Mouse (Mus musculus) layer of hippocampus, postnatal 10 days (tissue): ENCODE data around the gene Ppil6. TPM values are rescaled to one million over a fixed set of nuclear protein-coding genes. Genes with fewer than 3 reads are reported as not detected.

Experiments
- DNase-seq, 2 experiments: peaks; one replicate each; pipeline ENCODE4 v3.0.0; 2021; ENCODE audit warnings: low spot score in 2 of 2
- total RNA-seq, 2 experiments: library from RNA; stranded (reverse); gene quantifications; 2 replicates each; pipeline ENCODE4 v1.2.3; 2021

Ppil6 gene
- total RNA-seq, 2 experiments from 2014 or later, result 6.9 to 7.8 TPM

DNA sequence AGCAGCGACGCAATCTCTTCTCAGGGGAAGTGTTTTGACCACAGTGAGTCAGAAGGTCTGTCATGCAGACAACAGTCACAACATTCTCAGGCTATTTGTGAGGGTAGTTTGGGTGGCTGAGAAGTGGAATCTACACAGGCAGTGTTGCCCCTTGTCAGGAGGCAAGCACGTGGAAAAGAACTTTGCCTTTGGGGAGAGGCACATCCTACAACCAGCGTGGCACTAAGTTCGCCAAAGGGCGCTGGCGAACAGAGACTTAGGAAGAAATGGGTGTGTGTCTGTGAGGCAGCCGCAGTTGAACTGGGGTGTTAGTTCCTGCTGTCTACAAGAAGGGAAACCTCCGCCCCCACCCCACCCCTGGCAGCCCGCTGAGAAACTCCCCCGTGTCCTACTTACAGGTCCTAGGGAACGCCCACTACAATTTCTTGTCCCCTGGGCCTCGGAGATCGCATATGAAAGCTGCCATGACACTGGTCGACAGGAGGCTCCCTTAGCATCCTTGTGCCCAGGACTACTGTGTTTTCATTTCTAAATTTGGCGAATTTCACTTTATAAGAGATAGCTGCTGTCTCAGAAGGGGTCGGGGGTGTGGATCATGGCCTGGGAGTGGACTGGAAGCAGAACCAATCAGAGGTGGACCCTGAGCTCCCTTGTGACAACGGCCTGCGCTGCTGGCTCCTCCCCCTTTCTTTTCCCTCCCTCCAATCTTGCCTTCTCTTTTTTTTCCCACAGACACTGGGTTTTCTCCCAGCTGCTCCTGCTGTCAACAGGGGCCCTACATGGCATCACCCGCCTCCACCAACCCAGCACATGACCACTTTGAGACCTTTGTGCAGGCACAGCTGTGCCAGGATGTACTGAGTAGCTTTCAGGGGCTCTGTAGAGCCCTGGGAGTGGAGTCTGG is 12.7 kb upstream of the Ppil6 start:
- peak; percentile 51 to 60 for DNase-seq

DNA sequence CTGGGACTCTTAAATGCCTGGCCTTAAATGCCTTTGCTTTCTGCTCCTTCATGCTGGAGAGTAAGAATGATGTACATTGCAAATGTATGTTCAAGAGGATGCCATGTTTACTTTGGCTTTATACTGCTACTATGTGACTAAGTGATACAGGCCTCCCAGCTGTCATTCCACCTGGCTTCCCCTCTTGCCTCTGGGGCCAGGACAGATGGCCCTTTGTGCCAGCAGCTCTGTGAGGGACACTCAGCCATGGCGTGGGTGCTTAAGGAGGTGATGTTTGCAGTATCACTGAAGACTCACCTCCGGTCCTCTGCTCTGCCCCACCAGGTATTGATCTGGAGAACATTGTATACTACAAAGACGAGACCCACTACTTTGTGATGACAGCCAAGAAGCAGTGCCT is 10.3 kb upstream of the Ppil6 start:
- no peak for DNase-seq

DNA sequence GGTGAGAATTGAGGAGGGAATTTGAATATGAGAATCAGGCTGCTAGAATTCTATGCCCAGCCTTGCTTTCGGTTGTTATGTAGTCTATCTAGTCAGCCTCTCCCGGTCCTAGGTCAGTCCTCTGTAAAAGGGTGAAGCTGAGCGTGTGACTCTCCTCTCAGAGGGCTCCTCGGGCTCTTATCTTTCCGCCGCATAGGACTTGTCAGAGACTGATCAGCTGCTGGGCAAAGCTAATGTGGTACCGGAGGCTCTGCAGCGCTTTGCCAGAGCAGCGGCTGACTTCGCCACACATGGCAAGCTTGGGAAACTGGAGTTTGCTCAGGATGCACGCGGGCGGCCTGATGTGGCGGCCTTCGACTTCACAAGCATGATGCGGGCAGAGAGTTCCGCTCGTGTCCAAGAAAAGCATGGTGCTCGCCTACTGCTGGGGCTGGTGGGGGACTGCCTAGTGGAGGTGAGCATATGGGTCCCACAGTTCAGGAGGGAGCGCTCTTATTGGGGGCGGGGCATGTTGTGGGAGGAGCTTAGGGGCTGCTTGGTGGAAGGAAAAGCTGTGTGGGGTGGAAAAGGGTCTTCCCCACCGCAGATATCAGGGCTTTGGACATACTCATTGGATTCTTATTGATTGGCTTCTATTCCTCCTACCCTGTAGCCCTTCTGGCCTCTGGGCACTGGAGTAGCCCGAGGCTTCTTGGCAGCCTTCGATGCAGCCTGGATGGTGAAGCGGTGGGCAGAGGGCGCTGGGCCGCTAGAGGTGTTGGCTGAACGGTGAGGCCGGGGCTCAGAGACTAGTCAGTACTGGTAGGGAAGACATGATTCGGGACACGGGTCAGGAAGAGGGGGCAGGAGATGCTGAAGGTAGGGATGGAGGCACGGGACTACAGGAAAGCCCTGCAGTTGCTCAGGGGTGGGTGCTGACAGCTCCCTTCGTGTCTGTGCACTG is 9.0 kb upstream of the Ppil6 start:
- peak in 1 of 2 experiments; percentile 13 for DNase-seq

DNA sequence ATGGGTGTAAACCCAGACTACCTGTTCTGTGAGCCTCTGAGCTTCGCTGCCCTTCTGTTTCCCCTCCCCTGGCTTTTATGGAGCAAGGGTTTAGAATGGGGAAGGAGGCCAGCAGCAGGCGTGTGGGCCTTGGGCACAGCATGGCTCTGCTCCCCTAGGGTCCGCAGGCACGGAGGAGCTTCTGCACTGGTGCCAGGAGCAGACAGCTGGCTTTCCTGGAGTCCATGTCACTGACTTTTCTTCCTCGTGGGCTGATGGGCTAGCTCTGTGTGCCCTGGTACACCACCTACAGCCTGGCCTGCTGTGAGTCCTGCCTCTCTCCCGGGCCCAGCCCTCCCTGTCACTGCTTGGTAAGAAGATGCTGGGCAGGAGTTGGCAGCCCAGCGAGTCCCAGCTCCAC is 7.8 kb upstream of the Ppil6 start:
- DNase-seq, result no peak

DNA sequence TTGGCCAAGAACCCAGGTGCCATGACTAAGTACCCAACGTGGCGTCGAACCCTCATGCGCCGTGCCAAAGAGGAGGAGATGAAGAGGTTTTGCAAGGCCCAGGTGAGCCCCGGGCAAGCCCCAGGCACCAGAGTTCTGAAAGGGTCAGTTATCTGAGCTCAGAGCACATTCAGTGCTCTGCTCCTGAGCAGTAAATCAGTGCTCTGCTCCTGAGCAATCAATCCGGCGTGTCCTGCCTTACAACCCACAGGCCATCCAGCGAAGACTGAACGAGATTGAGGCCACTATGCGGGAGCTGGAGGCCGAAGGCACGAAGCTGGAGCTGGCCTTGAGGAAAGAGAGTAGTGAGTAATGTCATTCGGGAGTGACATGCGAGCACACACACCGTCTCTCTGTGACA is 4.5 kb upstream of the Ppil6 start:
- DNase-seq, result no peak

DNA sequence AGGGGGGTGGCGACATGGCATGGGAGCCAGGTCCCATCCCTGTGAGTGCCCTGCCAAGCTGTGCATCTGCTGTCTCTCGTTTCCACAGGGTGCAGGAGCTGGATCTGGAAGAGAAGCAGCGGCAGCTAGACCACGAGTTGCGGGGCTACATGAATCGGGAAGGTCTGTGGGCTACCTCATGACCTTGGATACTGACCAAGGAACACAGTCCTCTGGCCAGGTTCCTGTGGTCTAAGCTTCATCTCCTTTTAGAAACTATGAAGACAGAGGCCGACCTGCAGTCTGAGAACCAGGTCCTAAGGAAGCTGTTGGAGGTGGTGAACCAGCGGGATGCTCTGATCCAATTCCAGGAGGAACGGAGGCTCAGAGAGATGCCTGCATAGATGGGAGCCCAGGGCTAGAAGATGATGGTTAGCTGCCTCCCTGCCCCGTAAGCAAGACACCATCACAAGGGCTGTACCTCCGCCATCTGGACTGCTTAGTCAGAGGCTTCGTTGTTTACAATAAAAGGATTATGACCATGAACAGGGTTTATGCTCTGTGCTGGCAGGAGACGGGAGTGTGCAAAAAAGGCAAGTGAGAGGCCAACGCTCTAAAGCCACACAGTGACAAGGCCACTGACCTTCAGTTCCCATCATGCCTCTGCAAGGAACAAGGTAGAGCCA is 3.6 kb upstream of the Ppil6 start:
- no peak for DNase-seq

DNA sequence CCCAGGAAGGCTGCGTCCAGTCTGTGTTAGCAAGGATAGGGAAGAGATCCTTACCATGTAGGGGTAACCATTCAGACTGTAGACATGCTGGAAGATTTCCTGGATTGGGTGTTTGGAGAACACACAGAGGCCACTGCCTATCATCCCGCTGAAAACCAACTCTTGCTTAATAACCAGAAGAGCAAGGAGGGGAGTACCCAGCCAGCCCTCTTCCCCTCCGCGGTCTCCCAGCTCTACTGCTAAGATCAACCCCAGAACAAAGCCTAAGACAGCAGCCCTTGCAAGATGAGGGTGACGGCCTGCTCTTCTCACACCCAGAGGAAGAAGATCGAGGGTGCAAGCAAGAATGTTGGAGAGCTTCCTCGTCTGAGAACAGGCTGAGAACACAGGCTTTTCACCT is 1.4 kb upstream of the Ppil6 start:
- DNase-seq, result no peak

DNA sequence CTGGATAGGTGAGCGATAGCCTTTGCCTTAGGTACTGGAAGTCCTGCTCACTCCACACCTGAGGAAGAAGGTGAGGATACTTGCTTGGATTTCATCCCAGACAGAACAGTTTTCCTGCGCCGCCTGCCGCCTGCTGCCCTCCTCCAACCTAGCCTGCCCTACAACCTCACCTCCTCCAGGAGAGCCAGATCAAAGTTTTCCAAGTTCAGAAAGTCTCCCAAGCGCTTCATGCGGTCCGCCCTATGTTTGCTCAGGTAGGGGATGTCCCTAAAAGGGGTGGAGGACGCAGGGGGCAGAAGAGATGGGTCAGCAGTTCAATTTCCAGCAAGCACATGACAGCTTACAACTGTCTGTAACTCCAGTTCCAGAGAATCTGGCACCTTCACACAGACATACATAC is 945 bp upstream of the Ppil6 start:
- no peak for DNase-seq

DNA sequence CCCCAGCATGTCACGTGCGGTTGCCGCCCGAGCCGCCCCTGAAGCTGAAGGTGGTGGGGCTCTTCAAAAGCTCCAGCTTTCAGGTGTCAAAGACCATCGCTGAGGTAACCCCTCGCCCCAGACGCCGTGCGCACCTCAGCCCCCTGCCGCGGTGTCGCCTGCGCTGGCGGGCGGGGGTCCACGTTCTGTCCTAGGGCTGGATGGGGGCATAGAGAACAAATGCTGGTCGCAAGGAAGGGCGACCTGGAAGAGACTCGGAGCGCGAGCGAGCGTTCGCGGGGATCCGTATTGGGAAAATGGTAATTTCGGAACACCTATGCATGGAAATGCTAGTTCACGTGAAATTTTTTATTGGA is 257 bp downstream of the Ppil6 start:
- DNase-seq, result no peak

DNA sequence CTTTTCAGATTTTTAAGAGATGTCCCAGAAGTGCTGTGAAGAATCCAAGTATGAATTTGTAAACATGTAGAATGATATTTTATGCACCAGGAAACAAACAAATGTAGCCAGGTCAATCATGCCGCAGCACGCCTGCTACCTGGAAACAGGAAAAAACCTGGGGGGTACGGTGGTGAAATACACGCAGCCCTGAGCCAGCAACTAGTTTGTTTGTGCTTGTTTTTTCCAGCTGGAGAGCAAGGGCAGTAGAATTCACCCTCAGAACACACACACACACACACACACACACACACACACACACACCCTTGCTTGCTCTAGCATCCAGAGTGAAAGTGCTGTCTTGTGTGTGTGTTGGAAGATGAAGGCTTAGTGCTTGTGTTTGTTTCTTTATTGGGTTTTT is 872 bp downstream of the Ppil6 start:
- DNase-seq, result no peak

DNA sequence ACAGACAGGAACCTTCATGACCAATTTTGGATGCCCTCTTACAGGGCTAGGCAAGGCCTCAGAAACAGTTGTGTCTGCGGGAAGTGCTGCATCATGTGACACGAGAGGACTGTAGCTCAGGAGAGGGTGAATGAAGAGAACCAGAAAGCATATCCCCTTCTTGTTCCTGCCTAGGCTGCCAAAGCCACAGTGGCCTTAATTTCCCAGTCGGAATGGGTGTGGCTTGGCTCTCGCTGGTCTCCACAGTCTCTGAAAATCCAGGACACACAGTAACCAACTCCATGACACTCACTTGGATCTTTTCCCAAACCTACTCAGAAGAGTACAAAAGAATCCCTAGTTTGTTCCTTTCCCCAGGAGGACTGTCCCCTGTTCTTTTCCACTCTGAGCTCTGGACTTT is 10.7 kb downstream of the Ppil6 start:
- no peak for DNase-seq

DNA sequence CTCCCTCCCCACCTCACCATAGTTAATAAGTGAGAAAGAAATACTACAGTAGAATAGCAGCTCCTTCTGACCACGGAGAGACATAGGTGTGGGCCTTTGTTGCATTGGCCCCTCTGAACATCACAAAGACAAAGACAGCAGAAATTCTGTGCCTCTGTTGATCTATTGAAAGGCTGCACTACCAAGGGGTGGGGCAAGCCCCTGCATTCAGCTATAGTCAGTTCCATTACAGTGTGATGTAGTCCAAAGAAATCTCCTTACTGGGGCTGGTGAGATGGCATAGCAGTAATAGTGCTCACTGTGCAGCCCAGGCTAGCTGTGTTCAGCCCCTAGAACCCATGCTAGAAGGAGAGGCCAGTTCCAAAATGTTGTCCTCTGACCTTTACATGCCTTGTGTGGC is 14.8 kb downstream of the Ppil6 start:
- no peak for DNase-seq

DNA sequence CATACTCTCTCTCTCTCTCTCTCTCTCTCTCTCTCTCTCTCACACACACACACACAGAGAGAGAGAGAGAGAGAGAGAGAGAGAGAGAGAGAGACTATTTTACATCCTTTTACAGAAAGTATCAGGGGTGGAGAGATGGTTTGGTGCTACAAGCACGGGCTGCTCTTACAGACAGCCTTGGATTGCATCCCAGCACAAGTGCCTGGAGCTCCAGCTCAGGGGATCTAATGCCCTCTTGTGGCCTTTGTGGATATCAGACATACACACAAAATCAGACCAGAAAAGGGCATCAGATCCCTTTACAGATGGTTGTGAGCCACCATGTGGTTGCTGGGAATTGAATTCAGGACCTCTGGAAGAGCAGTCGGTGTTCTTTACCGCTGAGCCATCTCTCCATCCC is 15.2 kb downstream of the Ppil6 start:
- DNase-seq, result peak; percentile 64 to 78

DNA sequence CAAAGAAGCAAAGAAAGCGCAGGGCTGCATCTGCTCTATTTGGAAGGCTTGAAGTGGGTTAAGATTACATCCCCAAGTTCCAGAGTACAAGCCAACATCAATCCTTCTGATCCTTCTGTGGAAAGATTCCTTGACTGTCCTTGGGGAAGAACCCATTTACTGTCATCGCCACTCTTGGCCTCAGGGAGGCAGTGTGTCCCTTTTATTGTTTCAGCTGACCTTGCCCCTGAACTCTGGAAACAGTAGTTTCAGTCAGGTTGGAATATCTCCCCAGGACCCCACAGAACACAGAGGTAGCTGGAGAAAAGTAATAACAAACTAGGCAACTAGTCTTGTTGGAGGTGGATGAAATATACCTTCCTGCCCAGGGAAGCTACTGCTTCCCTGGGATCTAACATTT is 18.9 kb downstream of the Ppil6 start:
- no peak for DNase-seq

DNA sequence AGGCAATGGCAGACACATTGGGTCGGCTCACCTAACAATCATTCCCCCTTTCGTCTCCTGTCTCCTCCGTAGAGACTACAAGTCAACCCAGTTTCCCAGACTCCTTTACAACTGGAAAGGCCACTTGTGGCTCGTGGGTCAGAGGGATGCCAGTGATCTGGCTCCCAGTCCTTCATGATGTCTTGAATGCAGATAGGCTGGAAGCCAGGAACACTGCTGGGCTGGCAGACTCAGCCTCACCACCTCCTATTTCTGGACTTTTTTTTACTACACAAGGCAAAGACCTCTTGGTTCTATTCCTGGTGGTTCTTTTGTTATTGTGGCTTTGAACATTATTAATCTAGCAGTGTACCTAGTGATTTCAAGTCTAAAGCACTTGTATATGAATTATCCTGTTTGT is 24.1 kb downstream of the Ppil6 start:
- no peak for DNase-seq

DNA sequence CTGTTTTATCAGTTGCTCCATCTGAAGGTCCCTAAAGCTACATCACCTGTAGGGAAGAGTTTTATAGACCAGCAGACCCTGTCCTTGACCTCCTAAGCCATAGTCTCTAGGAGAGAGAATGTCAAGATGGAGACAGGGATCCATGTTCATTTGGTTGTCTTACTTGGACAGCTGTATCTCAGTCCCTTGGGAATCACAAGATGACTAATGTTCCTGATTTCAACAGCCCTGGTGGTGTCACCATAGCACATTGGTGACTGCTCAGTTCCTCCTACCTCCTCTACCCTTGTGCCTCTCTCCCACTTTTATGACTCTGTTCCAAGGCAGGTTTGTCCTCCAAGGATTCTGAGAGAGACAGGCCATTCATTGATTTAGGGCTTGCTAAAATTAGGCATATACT is 24.7 kb downstream of the Ppil6 start:
- no peak for DNase-seq

DNA sequence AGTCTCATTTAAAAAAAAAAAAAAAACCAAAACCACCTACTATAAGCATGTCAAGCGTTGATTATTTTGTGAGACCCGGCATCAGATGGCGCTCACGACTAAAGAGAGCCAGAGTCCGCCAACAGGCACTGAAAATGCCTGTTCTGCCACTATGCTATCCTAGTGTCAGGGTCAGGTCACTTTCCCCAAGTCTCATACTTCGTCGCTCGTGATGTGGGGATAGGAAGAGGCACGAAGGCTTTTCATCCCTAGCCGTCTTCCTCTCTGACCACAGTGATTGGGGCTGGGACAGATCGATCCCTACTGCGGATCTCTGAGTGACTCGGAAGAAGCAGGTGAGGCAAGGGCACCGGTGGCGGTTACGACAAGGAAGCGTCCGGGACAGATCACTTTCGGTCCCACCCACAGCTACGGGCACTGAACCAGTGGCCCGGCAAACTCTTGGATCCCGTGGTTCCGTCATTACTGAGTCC is 28.3 kb downstream of the Ppil6 start:
- peak; percentile 66 to 73 for DNase-seq

DNA sequence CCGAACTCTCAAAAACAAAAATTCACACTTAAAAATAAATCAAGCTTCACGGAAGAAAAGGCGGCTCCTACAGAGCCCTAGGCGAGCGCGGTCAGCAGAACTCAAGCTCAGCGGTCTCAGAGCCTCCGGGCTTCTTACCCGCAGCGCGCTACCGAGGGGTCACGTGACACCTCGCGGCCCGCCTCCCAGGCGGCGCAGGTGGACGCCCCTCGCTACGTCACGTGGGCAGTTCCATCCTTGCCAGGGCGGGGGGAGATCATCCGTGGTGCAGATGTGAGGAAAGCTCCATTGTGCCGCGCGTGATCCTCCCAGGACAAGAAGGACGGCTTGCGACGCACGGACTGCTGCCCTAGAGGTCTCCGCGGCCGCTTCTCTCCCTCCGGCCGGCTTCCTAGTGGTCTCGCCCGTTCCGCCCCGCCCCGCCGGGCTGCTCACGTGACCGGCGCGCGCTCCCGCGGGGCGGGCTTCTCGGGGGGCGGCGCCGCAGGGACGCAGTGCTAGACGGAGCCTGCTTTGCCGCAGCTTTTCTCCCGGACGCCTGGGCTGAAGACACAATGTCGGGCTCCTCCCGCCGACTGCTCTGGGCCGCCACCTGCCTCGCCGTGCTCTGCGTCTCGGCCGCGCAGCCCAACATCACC is 28.9 kb downstream of the Ppil6 start, which contains the start of gene Cd164:
Cd164 (plus strand) TSS at position 434 of the 638 bp plus-strand sequence.
- DNase-seq, result peak; percentile 91 to 93

DNA sequence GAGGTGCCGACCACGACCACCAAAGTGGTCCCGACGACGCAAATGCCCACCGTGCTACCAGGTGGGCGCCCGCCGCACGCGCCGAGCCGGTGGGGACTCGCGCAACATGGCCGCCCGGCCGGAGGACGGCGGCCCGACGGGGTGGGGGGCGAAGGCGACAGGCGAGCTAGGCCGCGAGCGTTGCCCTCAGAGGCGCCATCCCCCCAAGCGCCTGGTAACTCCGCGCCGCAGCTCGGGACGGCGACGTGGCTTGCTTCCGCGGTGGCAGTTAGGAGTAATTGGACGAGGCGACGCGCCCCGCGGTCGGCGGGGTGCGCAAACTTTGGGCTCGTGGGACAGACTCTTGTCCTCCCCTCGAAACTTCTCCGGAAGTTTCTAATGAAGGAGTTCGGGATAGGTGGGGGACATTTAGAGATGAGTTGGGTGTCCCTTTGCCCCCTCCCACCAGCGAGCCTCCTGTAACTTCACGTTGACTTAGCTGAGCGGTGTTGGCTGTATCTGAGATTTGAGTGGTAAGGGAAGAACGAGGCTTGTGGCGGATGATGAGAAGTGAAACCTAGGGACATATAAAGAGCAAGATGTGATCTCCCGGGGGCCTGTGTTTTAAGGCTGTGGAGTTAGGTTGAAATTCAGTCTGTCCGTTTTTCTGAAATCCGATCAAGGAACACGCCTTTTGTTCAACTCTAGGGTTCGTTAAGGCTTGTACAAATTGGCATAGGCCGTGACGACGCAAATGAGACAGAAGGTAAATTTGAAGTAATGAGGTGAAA is 29.6 kb downstream of the Ppil6 start:
- peak in 1 of 2 experiments; percentile 48 for DNase-seq

DNA sequence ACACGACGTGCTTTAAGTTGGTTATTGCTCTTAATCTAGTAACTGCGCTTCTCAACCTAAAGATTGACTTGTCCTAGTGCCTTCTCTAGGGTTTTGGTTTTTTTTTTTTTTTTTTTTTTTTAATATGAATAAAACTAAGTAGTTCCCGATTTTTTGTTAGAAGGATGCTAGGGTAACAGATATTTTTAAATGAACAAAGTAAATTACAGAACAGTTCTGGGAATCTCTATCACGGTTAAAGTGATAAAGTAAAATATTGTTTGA is 30.1 kb downstream of the Ppil6 start:
- no peak for DNase-seq
